Mouse (Mus musculus) olfactory bulb, adult 2 months (tissue): ENCODE measurements at regions not wholly inside any gene's neighbourhood (a gene's known extent, or its start where the extent isn't known, plus 50 kb on each side); places are given as distances from the start of the nearest gene placed in this dataset.
"Not testable (repeated sequence)": the region's sequence is repeated elsewhere in the genome, so short reads cannot be mapped to it uniquely, and the experiment has no call there.

ENCODE experiments used
- CTCF ChIP-seq: fragments of 200-500 bp; IDR thresholded peaks from 2 replicates; pipeline ENCODE4 v1.5.1; 2012; ENCODE audit warnings: low read depth, mild to moderate bottlenecking, low read length, moderate library complexity; ENCODE audit not compliant: insufficient read depth
- POLR2A ChIP-seq: fragments of 200-500 bp; IDR thresholded peaks from 2 replicates; pipeline ENCODE4 v1.6.1; 2012; ENCODE audit warnings: mild to moderate bottlenecking, low read depth, low read length, moderate library complexity; ENCODE audit not compliant: insufficient read depth

- not testable (repeated sequence) for TF ChIP-seq CTCF, POLR2A
Observed at GRCm38 (mm10) chr1:166940146-166941076, 60.8 kb upstream of the Fam78b start.
